Mouse (Mus musculus): ENCODE results near the gene Clcn1. TPM values are rescaled to one million over a fixed set of nuclear protein-coding genes. Genes with fewer than 3 reads are reported as not detected.

The Clcn1 gene
- polyA plus RNA-seq, 1 experiment from 2014 or later: not detected

GRCm38 (mm10) chr6:42264626-42265312, 21.7 kb upstream of the Clcn1 start, which contains the start of gene Casp2:
Gene Casp2 (plus strand): TSS chr6:42264985.
- H3K9me3 ChIP-seq (replicated peaks): no peaks in the 10 kb centered on the region
- H3K27ac ChIP-seq: peak within 1 kb of the TSS; percentile 88
- H3K27me3 ChIP-seq: no peaks in the 10 kb centered on the region
- H3K4me1 ChIP-seq (replicated peaks): peaks cover 43% of the 10 kb centered on the region
- ATAC-seq (ENCODE audit: low read depth) (peak; percentile 98), DNase-seq (peak; percentile 95)
- peaks cover 27% of the 10 kb centered on the region for H3K36me3 ChIP-seq
- under 1% methylated on average over 50 of the region's 51 CpGs for WGBS (ENCODE audit: insufficient replicate concordance)
- H3K4me3 ChIP-seq (replicated peaks): peak within 1 kb of the TSS; percentile 85
- peak within 1 kb of the TSS; percentile 91 for H3K9ac ChIP-seq
- peak within 1 kb of the TSS; percentile 82 for H3K4me2 ChIP-seq

DNA sequence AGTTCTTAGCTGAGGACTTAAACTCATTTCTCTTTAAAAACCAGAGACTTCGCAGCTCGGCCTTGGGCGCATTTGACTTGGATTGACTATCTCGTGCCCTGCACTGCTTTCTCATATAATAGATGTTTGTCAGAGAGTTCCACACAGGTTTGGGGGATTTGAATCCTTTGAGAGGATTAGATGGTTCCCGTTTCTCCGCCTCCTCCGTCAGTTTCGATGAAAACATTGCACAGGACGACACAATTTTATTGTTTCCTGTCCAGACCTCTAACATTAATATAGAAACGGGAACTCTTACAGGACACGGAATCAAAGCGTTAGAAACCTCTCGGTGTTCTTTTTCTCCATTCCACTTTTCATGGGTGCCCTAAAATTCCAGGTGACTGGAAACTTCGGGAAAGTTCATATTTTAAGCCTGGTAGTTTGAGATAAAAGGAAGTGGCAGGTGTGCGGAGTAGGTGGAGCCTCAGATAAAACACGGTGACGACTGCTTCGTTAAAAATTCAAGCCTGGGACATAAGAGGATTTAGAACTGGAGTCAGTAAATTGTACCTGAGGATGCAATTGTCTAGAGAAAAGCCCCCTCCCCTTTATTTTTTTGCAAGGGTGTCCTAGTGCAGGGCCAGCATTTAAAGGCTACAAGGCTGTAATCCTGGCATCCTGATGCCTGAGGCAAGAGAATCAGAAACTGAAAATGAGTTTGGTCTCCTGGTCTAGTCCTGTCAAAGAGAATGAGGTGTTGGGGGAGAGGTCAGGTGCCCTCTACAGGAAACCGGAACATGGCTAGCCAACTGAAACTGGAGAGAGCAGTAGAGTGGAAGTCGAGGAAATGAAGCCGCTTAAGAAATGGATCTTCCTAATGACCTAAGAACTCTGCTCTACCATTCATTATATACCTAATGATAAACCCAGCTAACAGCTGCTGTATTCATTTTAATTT, 20.8 kb upstream of the Clcn1 start:
- WGBS (ENCODE audit: insufficient replicate concordance): under 1% methylated on average over 21 of the region's 21 CpGs
- Histone ChIP-seq H3K4me3 (replicated peaks) (peak overlapping the region; percentile 85), H3K36me3 (peaks cover 36% of the 10 kb centered on the region), H3K27me3 (no peaks in the 10 kb centered on the region), H3K9me3 (replicated peaks) (no peaks in the 10 kb centered on the region), H3K9ac (peak overlapping the region; percentile 91), H3K4me2 (peak overlapping the region; percentile 82), H3K27ac (peak overlapping the region; percentile 88), H3K4me1 (replicated peaks) (peaks cover 45% of the 10 kb centered on the region)
- ATAC-seq (ENCODE audit: low read depth) (no peak), DNase-seq (peak; percentile 45)

DNA sequence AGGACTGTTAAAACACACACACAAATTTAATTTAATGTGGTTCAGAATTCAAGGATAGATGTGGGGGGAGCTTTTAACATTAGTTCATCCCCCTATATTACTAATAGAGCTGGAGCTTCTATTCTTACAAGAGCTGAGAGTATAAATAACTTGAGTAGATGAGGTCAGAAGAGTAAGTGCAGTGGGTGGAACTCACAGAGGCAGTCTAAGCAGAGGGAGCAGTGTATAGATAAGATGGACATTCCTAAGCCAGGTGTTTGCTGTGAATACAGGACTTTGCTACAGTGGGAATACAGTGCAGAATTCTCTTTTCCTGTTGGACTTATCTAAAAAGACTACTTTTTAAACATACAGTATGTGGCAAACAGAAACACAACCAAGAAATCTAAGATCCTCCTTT, 15.7 kb upstream of the Clcn1 start:
- no peak overlapping the region for H3K4me2 ChIP-seq
- no peak overlapping the region for H3K27ac ChIP-seq
- no peak overlapping the region for H3K4me3 ChIP-seq (replicated peaks)
- H3K4me1 ChIP-seq (replicated peaks): peaks cover 30% of the 10 kb centered on the region
- DNase-seq (no peak), ATAC-seq (ENCODE audit: low read depth) (no peak)
- H3K9me3 ChIP-seq (replicated peaks): no peaks in the 10 kb centered on the region
- no peak overlapping the region for H3K9ac ChIP-seq
- H3K36me3 ChIP-seq: peaks cover 78% of the 10 kb centered on the region
- H3K27me3 ChIP-seq: no peaks in the 10 kb centered on the region

DNA sequence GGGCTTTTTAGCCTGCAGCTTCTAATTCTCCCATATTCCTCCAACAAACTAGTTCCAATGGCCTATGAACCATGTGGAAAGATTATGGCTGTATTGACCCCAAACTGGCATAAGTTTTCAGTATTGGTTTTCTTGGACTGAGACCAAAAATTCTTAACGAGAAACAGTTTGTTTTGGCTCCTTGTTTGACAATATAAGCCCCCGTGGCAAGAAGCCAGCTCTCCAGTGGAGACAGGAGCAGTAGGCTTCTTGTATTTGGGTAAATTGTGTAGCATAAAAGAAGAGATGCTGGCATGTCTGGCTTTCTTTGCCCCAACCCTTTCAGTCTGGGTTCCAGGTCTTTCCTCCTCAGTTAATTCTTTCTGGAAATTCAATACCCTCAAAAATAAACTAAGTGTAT, 10.3 kb upstream of the Clcn1 start:
- H3K4me3 ChIP-seq (replicated peaks): no peak overlapping the region
- DNase-seq (no peak), ATAC-seq (ENCODE audit: low read depth) (no peak)
- H3K4me2 ChIP-seq: no peak overlapping the region
- no peaks in the 10 kb centered on the region for H3K27me3 ChIP-seq
- no peak overlapping the region for H3K27ac ChIP-seq
- WGBS (ENCODE audit: insufficient replicate concordance): 86% methylated on average over 2 of the region's 2 CpGs
- no peaks in the 10 kb centered on the region for H3K4me1 ChIP-seq (replicated peaks)
- no peaks in the 10 kb centered on the region for H3K9me3 ChIP-seq (replicated peaks)
- no peak overlapping the region for H3K9ac ChIP-seq
- H3K36me3 ChIP-seq: peaks cover 89% of the 10 kb centered on the region

GRCm38 (mm10) chr6:42282865-42283528, 3.5 kb upstream of the Clcn1 start:
- 59% methylated on average over 5 of the region's 5 CpGs for WGBS (ENCODE audit: insufficient replicate concordance)
- no peaks in the 10 kb centered on the region for H3K27me3 ChIP-seq
- peaks cover 64% of the 10 kb centered on the region for H3K36me3 ChIP-seq
- ATAC-seq (ENCODE audit: low read depth) (peak; percentile 12; the same call in 1 of the 2 replicates), DNase-seq (no peak)
- H3K27ac ChIP-seq: no peak overlapping the region
- H3K9me3 ChIP-seq (replicated peaks): no peaks in the 10 kb centered on the region
- no peaks in the 10 kb centered on the region for H3K4me1 ChIP-seq (replicated peaks)
- no peak overlapping the region for H3K4me3 ChIP-seq (replicated peaks)
- H3K4me2 ChIP-seq: no peak overlapping the region
- no peak overlapping the region for H3K9ac ChIP-seq

DNA sequence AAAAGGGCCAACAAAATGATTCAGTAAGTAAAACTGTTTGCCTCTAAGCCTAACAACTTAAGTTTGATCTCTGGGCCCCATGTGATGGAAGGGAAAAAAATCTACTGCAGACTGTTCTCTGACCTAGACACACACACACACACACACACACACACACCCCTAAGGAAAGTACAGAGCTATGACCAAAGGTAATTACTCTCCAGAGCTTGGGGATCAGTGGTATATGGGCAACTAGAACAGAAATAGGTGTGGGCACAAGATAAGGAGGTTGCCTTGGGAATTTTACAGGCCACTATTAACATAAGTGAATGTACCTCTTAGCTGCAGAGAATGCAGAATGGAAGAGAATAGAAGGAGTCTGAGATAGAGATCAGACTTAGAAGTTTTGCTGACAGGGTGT, 1.1 kb downstream of the Clcn1 start:
- Histone ChIP-seq H3K4me3 (replicated peaks) (no peak overlapping the region), H3K9ac (no peak overlapping the region), H3K4me1 (replicated peaks) (no peaks in the 10 kb centered on the region), H3K4me2 (no peak overlapping the region), H3K27ac (no peak overlapping the region), H3K9me3 (replicated peaks) (no peaks in the 10 kb centered on the region), H3K36me3 (peaks cover 20% of the 10 kb centered on the region), H3K27me3 (no peaks in the 10 kb centered on the region)
- no peak for ATAC-seq (ENCODE audit: low read depth)
- DNase-seq: no peak

DNA sequence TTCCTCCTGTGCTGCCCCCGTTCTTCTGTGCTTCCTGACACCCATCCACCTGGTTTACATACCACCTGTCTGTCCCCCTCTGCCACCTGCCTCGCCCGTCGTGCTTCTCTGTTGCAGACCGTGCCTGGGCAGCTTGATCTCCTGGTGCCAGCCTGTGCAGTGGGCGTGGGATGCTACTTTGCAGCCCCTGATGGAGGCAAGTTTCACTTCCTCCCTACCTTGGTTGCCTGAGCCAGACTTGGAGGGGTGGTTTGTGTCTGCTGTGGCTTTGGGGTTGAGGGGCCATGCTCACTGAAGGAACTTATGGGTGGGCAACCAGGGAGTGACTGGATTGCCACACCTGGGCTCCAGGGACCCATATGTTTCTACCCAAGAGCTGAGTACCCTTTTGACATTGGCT, 6.8 kb downstream of the Clcn1 start:
- Histone ChIP-seq H3K4me2 (no peak overlapping the region), H3K27me3 (no peaks in the 10 kb centered on the region), H3K9ac (no peak overlapping the region), H3K4me3 (replicated peaks) (no peak overlapping the region), H3K36me3 (no peaks in the 10 kb centered on the region), H3K9me3 (replicated peaks) (no peaks in the 10 kb centered on the region), H3K4me1 (replicated peaks) (no peaks in the 10 kb centered on the region), H3K27ac (no peak overlapping the region)
- ATAC-seq (ENCODE audit: low read depth) (no peak), DNase-seq (no peak)
- 63% methylated on average over 6 of the region's 6 CpGs for WGBS (ENCODE audit: insufficient replicate concordance)

GRCm38 (mm10) chr6:42295549-42296094, 9.1 kb downstream of the Clcn1 start:
- WGBS (ENCODE audit: insufficient replicate concordance): 58% methylated on average over 3 of the region's 3 CpGs
- Histone ChIP-seq H3K9ac (no peak overlapping the region), H3K36me3 (no peaks in the 10 kb centered on the region), H3K4me2 (no peak overlapping the region), H3K4me1 (replicated peaks) (no peaks in the 10 kb centered on the region), H3K27me3 (no peaks in the 10 kb centered on the region), H3K4me3 (replicated peaks) (no peak overlapping the region), H3K27ac (no peak overlapping the region), H3K9me3 (replicated peaks) (no peaks in the 10 kb centered on the region)
- ATAC-seq (ENCODE audit: low read depth) (no peak), DNase-seq (no peak)

DNA sequence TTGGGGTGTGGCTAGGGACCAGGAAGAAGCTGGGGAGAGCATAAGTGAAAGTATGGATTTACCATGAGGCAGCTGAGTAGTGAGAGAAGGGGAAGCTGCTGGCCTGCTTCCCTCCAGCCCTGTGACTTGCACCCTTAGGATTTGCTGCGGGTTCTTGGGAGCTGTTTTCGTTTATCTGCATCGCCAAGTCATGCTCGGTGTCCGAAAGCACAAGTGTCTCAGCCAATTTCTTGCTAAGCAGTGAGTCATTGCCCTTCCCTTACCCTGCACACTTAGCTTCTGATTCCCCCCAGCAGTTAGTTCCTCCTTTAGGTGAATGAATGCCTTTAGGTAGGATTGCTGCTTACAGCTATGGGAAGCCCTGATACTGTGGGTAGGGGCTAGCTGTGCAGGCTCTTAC, 12.9 kb downstream of the Clcn1 start:
- Histone ChIP-seq H3K36me3 (no peaks in the 10 kb centered on the region), H3K27ac (no peak overlapping the region), H3K4me3 (replicated peaks) (no peak overlapping the region), H3K4me1 (replicated peaks) (no peaks in the 10 kb centered on the region), H3K27me3 (no peaks in the 10 kb centered on the region), H3K4me2 (no peak overlapping the region), H3K9ac (no peak overlapping the region), H3K9me3 (replicated peaks) (no peaks in the 10 kb centered on the region)
- DNase-seq (no peak), ATAC-seq (ENCODE audit: low read depth) (no peak)
- 33% methylated on average over 5 of the region's 5 CpGs for whole genome bisulfite sequencing (ENCODE audit: insufficient replicate concordance)

DNA sequence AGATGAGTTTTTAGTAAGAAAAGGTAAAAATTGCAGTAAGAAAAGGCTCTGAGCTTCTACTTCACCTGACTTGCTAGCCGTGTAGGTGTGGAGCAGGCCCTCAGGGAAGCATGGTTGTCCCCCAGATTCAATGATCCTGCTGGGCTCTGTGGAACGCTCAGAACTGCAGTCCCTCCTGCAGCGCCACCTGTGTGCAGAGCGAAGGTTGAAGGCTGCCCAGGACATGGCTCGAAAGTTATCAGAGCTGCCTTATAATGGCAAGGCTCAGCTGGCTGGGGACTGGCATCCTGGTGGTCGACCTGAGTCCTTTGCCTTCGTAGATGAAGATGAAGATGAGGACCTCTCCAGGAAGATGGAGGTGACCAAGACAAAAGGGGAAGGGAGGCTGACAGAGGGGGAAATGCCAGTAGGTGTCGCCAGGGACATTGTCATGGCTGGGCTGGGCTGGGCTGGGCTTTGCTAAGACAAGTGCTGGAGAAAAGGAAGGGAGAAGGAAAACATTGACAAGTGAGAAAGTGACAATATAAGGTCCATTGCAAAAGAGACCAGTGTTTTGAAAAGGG, 23.4 kb downstream of the Clcn1 start:
- no peak overlapping the region for H3K4me3 ChIP-seq (replicated peaks)
- H3K9ac ChIP-seq: no peak overlapping the region
- H3K4me2 ChIP-seq: no peak overlapping the region
- no peak for ATAC-seq (ENCODE audit: low read depth)
- no peaks in the 10 kb centered on the region for H3K36me3 ChIP-seq
- H3K9me3 ChIP-seq (replicated peaks): no peaks in the 10 kb centered on the region
- no peaks in the 10 kb centered on the region for H3K27me3 ChIP-seq
- H3K4me1 ChIP-seq (replicated peaks): no peaks in the 10 kb centered on the region
- no peak for DNase-seq
- WGBS (ENCODE audit: insufficient replicate concordance): 37% methylated on average over 8 of the region's 8 CpGs
- no peak overlapping the region for H3K27ac ChIP-seq
